Mouse (Mus musculus) forebrain, embryonic 11.5 days (tissue): ENCODE results near the gene Calr4. TPM values are rescaled to one million over a fixed set of nuclear protein-coding genes. Genes with fewer than 3 reads are reported as not detected.

Source experiments
- ATAC-seq: fragments of 200-750 bp; cut with Nextera tagmentation; replicated peaks from 2 replicates; pipeline ENCODE4 v1.8.0; 2017; ENCODE audit warnings: moderate TSS enrichment; ENCODE audit not compliant: low FRiP score
- DNase-seq: peaks from one replicate; pipeline ENCODE4 v3.0.0-alpha.2; 2017; ENCODE audit warnings: low spot score
- H3K27ac ChIP-seq: fragments of 300-500 bp; sonication (generic); 2 replicates; pipeline ENCODE4 v1.5.1; 2014; ENCODE audit warnings: low read depth, low read length
- H3K27me3 ChIP-seq: fragments of 300-500 bp; sonication (generic); 2 replicates; pipeline ENCODE4 v1.6.1; 2014; ENCODE audit warnings: mild to moderate bottlenecking, low read length, mixed read lengths; ENCODE audit not compliant: control insufficient read depth, insufficient read depth
- H3K36me3 ChIP-seq: fragments of 300-500 bp; sonication (generic); 2 replicates; pipeline ENCODE4 v1.6.1; 2014; ENCODE audit warnings: mild to moderate bottlenecking, low read length, moderate library complexity, mixed read lengths; ENCODE audit not compliant: control insufficient read depth, insufficient read depth
- H3K4me1 ChIP-seq: fragments of 300-500 bp; sonication (generic); replicated peaks from 2 replicates; pipeline ENCODE4 v1.6.1; 2014; ENCODE audit warnings: low read length, mixed read lengths; ENCODE audit not compliant: control insufficient read depth, insufficient read depth
- H3K4me2 ChIP-seq: fragments of 300-500 bp; sonication (generic); 2 replicates; pipeline ENCODE4 v1.6.1; 2014; ENCODE audit warnings: low read depth, mild to moderate bottlenecking, low read length, moderate library complexity, mixed read lengths; ENCODE audit not compliant: severe bottlenecking
- H3K4me3 ChIP-seq: fragments of 300-500 bp; sonication (generic); 2 replicates; pipeline ENCODE4 v1.5.1; 2014; ENCODE audit warnings: low read depth, low read length
- H3K9ac ChIP-seq: fragments of 300-500 bp; sonication (generic); 2 replicates; pipeline ENCODE4 v1.6.1; 2014; ENCODE audit warnings: low read length
- H3K9me3 ChIP-seq: fragments of 300-500 bp; sonication (generic); 2 replicates; pipeline ENCODE4 v1.6.1; 2016; ENCODE audit warnings: low read length, mixed read lengths; ENCODE audit not compliant: control insufficient read depth
- WGBS: fragments of 180-500 bp; shearing (Covaris S2); extraction: QIAGEN DNeasy Blood & Tissue Kit; methylation state at CpG from one replicate; pipeline ENCODE4 v1.1.7; 2014; 5-methylcytosine and 5-hydroxymethylcytosine counted together
- polyA plus RNA-seq: library from polyadenylated mRNA; unstranded; fragments of >200 nt; fragmentation: Nextera tagmentation; extraction: Ambion mirVana; gene quantifications from 2 replicates; pipeline ENCODE4 v1.2.1, GENCODE M21; 2014

Gene Calr4
- polyA plus RNA-seq, 1 experiment from 2014 or later: 0.12 TPM

DNA sequence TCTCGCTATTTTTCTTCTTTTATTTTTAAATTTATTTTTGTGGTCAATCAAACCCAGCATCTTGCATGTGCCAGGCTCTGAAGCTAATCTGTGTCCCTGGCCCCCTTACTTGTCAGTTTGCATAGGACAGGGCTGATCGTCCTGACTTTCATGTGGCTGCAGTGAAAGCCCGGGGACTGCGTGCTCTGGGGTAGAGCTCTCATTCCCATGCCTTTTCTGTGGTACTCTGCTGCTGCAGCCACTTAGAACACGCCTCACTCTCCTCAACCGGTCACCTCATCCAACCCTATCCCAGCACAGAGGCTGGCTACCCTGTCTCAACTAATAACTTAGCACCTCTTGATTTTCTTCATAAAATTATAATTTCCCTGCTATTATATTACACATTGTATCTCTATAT is 8.7 kb upstream of the Calr4 start:
- 76% methylated on average over 6 of the region's 6 CpGs for WGBS
- DNase-seq (no peak), ATAC-seq (no peak)
- Histone ChIP-seq H3K4me3 (no peak overlapping the region), H3K9ac (no peak overlapping the region), H3K27ac (no peak overlapping the region), H3K9me3 (no peaks in the 10 kb centered on the region), H3K4me1 (peaks cover 2% of the 10 kb centered on the region; the same call in 1 of the 2 replicates), H3K36me3 (no peaks in the 10 kb centered on the region), H3K4me2 (no peak overlapping the region), H3K27me3 (no peaks in the 10 kb centered on the region)

GRCm38 (mm10) chr4:109226071-109226470 is 8.2 kb upstream of the Calr4 start:
- H3K27ac ChIP-seq: no peak overlapping the region
- WGBS: 76% methylated on average over 5 of the region's 5 CpGs
- no peak for ATAC-seq

DNA sequence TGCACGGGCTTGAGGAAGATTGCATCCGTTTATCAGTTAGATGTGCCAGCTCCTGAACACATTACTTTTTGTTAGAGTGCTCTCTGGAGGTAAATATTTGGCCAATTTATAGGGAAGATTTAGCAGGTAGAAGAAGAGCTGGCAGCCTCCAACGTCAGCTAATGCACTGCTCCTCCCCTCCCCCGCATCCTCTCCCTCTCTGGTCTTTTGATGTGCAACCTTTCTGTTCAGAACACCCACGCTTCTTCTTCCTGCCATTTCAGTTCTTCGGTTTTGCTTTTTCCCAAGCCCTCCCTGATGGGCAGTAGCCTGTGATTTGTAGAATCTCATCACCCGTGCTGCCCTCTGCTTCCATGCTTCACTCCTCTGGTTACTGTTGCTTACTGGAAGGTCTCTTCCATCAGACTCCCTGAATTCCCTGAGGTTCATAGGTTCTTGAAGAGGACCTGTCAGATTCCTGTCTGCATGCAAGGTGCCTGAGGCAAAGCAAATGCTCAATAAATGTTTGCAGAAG is 4.5 kb upstream of the Calr4 start:
- 70% methylated on average over 7 of the region's 7 CpGs for WGBS
- Histone ChIP-seq H3K27me3 (no peaks in the 10 kb centered on the region), H3K4me1 (peaks cover 2% of the 10 kb centered on the region; the same call in 1 of the 2 replicates), H3K9ac (no peak overlapping the region), H3K36me3 (no peaks in the 10 kb centered on the region), H3K4me2 (no peak overlapping the region), H3K4me3 (no peak overlapping the region), H3K27ac (no peak overlapping the region), H3K9me3 (no peaks in the 10 kb centered on the region)
- ATAC-seq: no peak
- no peak for DNase-seq

More at GRCm38 (mm10) chr4:109226071-109226470, 8.2 kb upstream of the Calr4 start:
- Histone ChIP-seq H3K9me3 (no peaks in the 10 kb centered on the region), H3K9ac (no peak overlapping the region), H3K4me1 (peaks cover 2% of the 10 kb centered on the region; the same call in 1 of the 2 replicates), H3K4me3 (no peak overlapping the region), H3K36me3 (no peaks in the 10 kb centered on the region), H3K4me2 (no peak overlapping the region), H3K27me3 (no peaks in the 10 kb centered on the region)
- DNase-seq: no peak

GRCm38 (mm10) chr4:109234806-109235350 is 593 bp downstream of the Calr4 start:
- DNase-seq: no peak
- WGBS: 80% methylated on average over 9 of the region's 9 CpGs
- no peaks in the 10 kb centered on the region for H3K9me3 ChIP-seq
- no peaks in the 10 kb centered on the region for H3K27me3 ChIP-seq
- no peak overlapping the region for H3K4me3 ChIP-seq
- H3K9ac ChIP-seq: no peak overlapping the region
- no peak overlapping the region for H3K4me2 ChIP-seq
- no peak for ATAC-seq
- H3K27ac ChIP-seq: no peak overlapping the region
- H3K4me1 ChIP-seq: no peaks in the 10 kb centered on the region
- H3K36me3 ChIP-seq: no peaks in the 10 kb centered on the region

DNA sequence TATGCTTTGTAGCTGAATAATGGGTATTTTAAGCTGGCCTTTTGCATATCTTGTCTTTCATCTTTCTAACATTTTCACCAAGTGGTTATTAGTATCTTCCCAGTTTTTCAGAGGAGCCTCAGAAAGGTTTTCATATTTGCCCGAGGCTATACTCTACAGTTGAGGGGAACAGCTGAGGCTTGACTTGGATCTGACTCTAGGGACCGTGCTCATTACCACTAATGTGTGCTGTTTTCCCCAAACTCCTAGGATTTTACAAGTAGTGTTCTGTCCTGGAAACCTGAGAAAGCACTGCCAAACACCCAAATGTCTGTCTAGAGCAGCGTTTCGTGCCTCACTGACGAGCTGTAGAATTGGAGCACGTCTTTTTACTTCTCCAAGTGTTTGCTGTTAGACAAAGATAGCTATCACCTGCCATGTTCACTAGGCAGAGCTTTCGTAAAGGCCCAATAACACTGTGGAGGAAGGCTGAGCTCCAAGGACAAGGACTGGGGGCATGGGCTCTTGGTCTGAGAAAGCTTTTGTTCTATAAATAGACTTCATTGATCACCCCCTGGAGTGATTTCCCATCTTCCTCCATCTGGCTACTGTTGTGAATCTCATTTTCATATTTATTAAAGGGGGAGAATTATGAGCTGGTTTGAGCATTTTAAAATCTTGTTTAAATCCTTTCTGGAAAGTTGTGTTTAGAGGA is 2.0 kb downstream of the Calr4 start:
- Histone ChIP-seq H3K36me3 (no peaks in the 10 kb centered on the region), H3K9me3 (no peaks in the 10 kb centered on the region), H3K27ac (no peak overlapping the region), H3K4me1 (no peaks in the 10 kb centered on the region), H3K9ac (no peak overlapping the region), H3K4me2 (no peak overlapping the region), H3K4me3 (no peak overlapping the region), H3K27me3 (no peaks in the 10 kb centered on the region)
- ATAC-seq: no peak
- WGBS: 80% methylated on average over 7 of the region's 7 CpGs
- DNase-seq: no peak

DNA sequence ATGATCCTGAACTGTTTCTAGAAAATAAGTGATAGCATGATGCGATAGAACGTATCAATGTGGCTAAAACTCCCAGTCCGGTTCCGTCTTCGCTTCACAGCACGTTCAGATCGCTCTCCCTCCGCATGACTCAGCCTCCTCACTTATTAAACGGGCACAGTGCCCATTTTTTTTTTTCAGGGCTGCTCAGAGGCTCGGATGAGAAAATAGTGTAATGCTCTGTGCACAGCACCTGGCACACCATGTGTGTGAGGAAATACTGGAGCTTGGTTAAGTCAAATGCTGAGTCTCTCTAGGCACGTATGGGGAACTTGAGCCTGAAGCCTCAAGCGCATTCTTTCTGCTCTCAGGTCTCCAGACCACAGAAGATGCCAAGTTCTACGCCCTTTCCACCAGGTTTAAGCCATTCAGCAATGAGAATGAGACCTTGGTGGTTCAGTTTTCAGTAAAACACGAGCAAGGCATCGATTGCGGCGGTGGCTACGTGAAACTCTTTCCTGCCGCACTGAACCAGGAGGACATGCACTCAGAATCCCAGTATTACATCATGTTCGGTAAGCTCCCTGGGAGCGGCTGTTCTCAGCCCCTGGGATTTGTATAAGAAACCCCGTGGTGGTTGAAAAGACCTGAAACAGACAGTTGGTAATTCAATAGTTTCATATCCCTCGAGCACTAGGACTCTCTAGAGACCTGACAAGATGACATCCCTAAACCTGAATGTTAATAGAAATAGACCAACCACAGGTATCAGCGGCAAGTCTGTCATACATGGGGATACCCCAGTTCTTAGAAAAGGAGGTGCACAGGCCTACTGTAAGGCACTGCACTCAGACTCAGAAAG is 4.4 kb downstream of the Calr4 start:
- Histone ChIP-seq H3K27ac (no peak overlapping the region), H3K4me1 (no peaks in the 10 kb centered on the region), H3K36me3 (no peaks in the 10 kb centered on the region), H3K4me3 (no peak overlapping the region), H3K27me3 (no peaks in the 10 kb centered on the region), H3K4me2 (no peak overlapping the region), H3K9ac (no peak overlapping the region), H3K9me3 (no peaks in the 10 kb centered on the region)
- DNase-seq: no peak
- WGBS: 88% methylated on average over 24 of the region's 24 CpGs
- no peak for ATAC-seq

GRCm38 (mm10) chr4:109241221-109241620 is 6.9 kb downstream of the Calr4 start:
- no peaks in the 10 kb centered on the region for H3K27me3 ChIP-seq
- no peak for DNase-seq
- no peak for ATAC-seq
- H3K4me1 ChIP-seq: no peaks in the 10 kb centered on the region
- no peaks in the 10 kb centered on the region for H3K9me3 ChIP-seq
- no peak overlapping the region for H3K27ac ChIP-seq
- H3K4me3 ChIP-seq: no peak overlapping the region
- H3K36me3 ChIP-seq: no peaks in the 10 kb centered on the region
- H3K4me2 ChIP-seq: no peak overlapping the region
- H3K9ac ChIP-seq: no peak overlapping the region

GRCm38 (mm10) chr4:109241934-109242333 is 7.6 kb downstream of the Calr4 start:
- H3K4me3 ChIP-seq: no peak overlapping the region
- ATAC-seq (no peak), DNase-seq (no peak)
- H3K27me3 ChIP-seq: no peaks in the 10 kb centered on the region
- no peaks in the 10 kb centered on the region for H3K36me3 ChIP-seq
- H3K27ac ChIP-seq: no peak overlapping the region
- no peak overlapping the region for H3K4me2 ChIP-seq
- H3K9me3 ChIP-seq: no peaks in the 10 kb centered on the region
- no peak overlapping the region for H3K9ac ChIP-seq
- 78% methylated on average over 4 of the region's 4 CpGs for WGBS
- H3K4me1 ChIP-seq: no peaks in the 10 kb centered on the region
